Mouse (Mus musculus): ENCODE results near the gene Eogt.

Gene Eogt

GRCm38 (mm10) chr6:97106106-97106505 lies 42.9 kb downstream of the Eogt start:
- no peak for DNase-seq (ENCODE audit: low read depth)

GRCm38 (mm10) chr6:97104264-97104852 lies 44.6 kb downstream of the Eogt start:
- peak; percentile 9 for DNase-seq (ENCODE audit: low read depth)

- no peak for DNase-seq (ENCODE audit: low read depth)
These were observed 46.9 kb downstream of the Eogt start for GRCm38 (mm10) chr6:97101958-97102702.

GRCm38 (mm10) chr6:97101190-97101957 lies 47.6 kb downstream of the Eogt start:
- no peak for DNase-seq (ENCODE audit: low read depth)

- DNase-seq (ENCODE audit: low read depth): no peak
These were observed 66.6 kb downstream of the Eogt start for GRCm38 (mm10) chr6:97082336-97082735.

GRCm38 (mm10) chr6:97080016-97080415 lies 69.0 kb downstream of the Eogt start:
- no peak for DNase-seq (ENCODE audit: low read depth)

- no peak for DNase-seq (ENCODE audit: low read depth)
These were observed 88.8 kb downstream of the Eogt start, which contains the start of gene Fam19a4 for GRCm38 (mm10) chr6:97060074-97060681. Fam19a4 (minus strand) TSS chr6:97060413.

All from induced T-regulatory cell, adult 2 months (primary cell).